Mouse (Mus musculus): Measurements from ENCODE around the gene 3110082I17Rik. TPM values are rescaled to one million over a fixed set of nuclear protein-coding genes. Genes with fewer than 3 reads are reported as not detected.
A peak's percentile ranks its signal among the peaks of the same experiment; 100 is the strongest.

The 3110082I17Rik gene
- polyA plus RNA-seq, 1 experiment, result 6.2 TPM

DNA sequence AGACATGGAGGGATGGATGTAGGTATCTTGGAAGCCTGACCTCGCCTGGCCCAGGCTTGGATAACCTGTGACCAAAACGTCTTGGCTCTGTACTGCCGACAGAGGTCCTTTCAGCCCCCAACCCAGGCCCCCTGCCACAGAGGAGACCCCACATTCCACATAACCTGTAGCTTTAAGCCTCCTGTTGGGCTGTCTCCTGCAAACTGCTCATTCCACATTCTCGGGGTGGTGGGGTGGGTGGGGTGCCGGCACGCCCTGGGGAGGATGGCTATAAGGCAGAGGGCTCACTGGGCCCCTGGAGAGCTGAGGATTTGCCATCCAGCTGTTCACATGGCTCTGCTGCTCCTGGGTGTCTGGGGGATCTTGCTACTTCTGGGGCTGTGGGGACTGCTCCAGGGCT is 108.0 kb downstream of the 3110082I17Rik start, which contains the start of gene Cyp2w1:
Cyp2w1 (plus strand) TSS at position 301 of the 400 bp plus-strand sequence.
- TF ChIP-seq POLR2A (IDR thresholded peaks at IDR 0.05; ENCODE audit: low read depth, low read length) (no peak), CTCF (IDR thresholded peaks at IDR 0.05; ENCODE audit: extremely low read depth, insufficient read length, insufficient replicate concordance, low read depth, low read length) (no peak)
- Histone ChIP-seq H3K4me1 (ENCODE audit: control insufficient read depth, insufficient read depth, insufficient read length, low read length) (peaks cover 38% of the 10 kb centered on the region), H3K4me3 (ENCODE audit: low read depth, low read length) (no peak within 1 kb of the TSS), H3K27me3 (ENCODE audit: control insufficient read depth, insufficient read depth, low read length) (no peaks in the 10 kb centered on the region), H3K36me3 (ENCODE audit: control insufficient read depth, insufficient read depth, low read length) (no peaks in the 10 kb centered on the region), H3K27ac (ENCODE audit: insufficient read depth, low read depth, low read length) (peak within 1 kb of the TSS; percentile 6; the same call in 1 of the 2 replicates)
- WGBS, result 37% methylated on average over 6 of the region's 6 CpGs

DNA sequence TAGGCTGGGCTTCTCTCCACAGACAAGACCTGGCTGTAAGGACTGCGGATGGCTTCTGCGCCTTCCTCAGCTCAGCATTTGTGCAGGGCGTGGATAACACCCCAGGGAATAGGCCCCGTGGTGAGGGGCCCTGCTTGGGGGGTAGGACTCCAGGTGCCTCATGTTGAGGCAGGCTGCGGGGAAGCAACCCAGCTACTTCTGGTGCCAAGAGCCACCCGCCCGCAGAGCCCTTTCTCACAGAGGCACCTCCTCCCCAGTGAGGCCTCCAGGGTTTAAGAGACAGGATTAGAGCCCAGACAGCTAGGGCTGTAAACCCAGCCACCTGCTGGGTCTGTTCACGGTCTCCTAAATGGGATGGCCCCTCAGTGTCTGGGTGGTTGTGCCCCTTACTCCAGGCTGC is 108.7 kb downstream of the 3110082I17Rik start:
- no peaks in the 10 kb centered on the region for H3K27me3 ChIP-seq (ENCODE audit: control insufficient read depth, insufficient read depth, low read length)
- no peak overlapping the region for H3K4me3 ChIP-seq (ENCODE audit: low read depth, low read length)
- peaks cover 43% of the 10 kb centered on the region for H3K4me1 ChIP-seq (ENCODE audit: control insufficient read depth, insufficient read depth, insufficient read length, low read length)
- 19% methylated on average over 8 of the region's 8 CpGs for WGBS
- no peaks in the 10 kb centered on the region for H3K36me3 ChIP-seq (ENCODE audit: control insufficient read depth, insufficient read depth, low read length)
- TF ChIP-seq POLR2A (IDR thresholded peaks at IDR 0.05; ENCODE audit: low read depth, low read length) (no peak), CTCF (IDR thresholded peaks at IDR 0.05; ENCODE audit: extremely low read depth, insufficient read length, insufficient replicate concordance, low read depth, low read length) (no peak)
- peak overlapping the region; percentile 6; the same call in 1 of the 2 replicates for H3K27ac ChIP-seq (ENCODE audit: insufficient read depth, low read depth, low read length)

DNA sequence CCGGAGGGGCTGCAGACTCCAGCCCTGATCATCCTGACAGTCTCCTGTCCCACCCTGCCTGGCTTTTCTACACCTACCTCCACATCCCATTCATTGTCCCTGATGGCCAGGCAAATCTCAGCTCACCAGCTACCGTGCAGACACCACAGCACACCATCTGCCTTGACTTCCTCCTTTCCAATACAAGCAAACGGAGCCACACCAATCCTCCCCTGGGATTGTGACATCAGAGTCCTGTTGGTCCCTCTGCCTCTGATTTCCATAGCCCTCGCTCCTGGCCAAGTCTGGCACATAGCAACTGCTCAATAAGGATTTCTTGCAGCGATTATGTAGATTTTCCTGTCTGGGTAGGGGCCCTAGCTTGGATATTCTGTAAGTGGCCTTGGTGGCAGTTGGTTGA is 109.2 kb downstream of the 3110082I17Rik start, which contains the start of gene Cox19:
Cox19 (minus strand) TSS at position 285 of the 400 bp plus-strand sequence.
- 22% methylated on average over 5 of the region's 5 CpGs for WGBS
- Histone ChIP-seq H3K4me1 (ENCODE audit: control insufficient read depth, insufficient read depth, insufficient read length, low read length) (peaks cover 48% of the 10 kb centered on the region), H3K36me3 (ENCODE audit: control insufficient read depth, insufficient read depth, low read length) (no peaks in the 10 kb centered on the region), H3K27ac (ENCODE audit: insufficient read depth, low read depth, low read length) (peak within 1 kb of the TSS; percentile 6; the same call in 1 of the 2 replicates), H3K4me3 (ENCODE audit: low read depth, low read length) (no peak within 1 kb of the TSS), H3K27me3 (ENCODE audit: control insufficient read depth, insufficient read depth, low read length) (no peaks in the 10 kb centered on the region)
- TF ChIP-seq CTCF (IDR thresholded peaks at IDR 0.05; ENCODE audit: extremely low read depth, insufficient read length, insufficient replicate concordance, low read depth, low read length) (no peak), POLR2A (IDR thresholded peaks at IDR 0.05; ENCODE audit: low read depth, low read length) (no peak)

DNA sequence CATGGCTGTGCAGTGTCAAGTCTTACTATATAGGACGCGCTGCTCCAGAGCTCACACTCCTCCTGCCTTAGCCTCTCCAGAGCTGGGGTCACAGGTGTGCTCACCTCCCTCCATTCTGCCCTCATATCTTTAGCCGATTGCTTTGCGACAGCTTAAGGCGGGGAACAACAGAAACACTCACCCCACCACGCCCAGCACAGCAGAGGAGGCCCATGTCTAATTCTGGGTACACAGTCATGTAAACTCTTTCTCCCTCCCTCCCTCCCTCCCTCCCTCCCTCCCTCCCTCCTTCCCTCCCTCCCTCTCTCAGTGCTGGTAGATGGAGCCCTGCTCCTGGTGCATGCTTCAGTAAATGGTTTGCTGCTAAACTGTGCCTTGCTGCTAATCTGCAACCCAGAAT is 110.6 kb downstream of the 3110082I17Rik start:
- Histone ChIP-seq H3K4me1 (ENCODE audit: control insufficient read depth, insufficient read depth, insufficient read length, low read length) (peaks cover 49% of the 10 kb centered on the region), H3K27ac (ENCODE audit: insufficient read depth, low read depth, low read length) (no peak overlapping the region), H3K4me3 (ENCODE audit: low read depth, low read length) (no peak overlapping the region), H3K36me3 (ENCODE audit: control insufficient read depth, insufficient read depth, low read length) (no peaks in the 10 kb centered on the region), H3K27me3 (ENCODE audit: control insufficient read depth, insufficient read depth, low read length) (no peaks in the 10 kb centered on the region)
- 23% methylated on average over 6 of the region's 6 CpGs for WGBS
- TF ChIP-seq POLR2A (IDR thresholded peaks at IDR 0.05; ENCODE audit: low read depth, low read length), result no peak
- no peak for TF ChIP-seq CTCF (IDR thresholded peaks at IDR 0.05; ENCODE audit: extremely low read depth, insufficient read length, insufficient replicate concordance, low read depth, low read length)

DNA sequence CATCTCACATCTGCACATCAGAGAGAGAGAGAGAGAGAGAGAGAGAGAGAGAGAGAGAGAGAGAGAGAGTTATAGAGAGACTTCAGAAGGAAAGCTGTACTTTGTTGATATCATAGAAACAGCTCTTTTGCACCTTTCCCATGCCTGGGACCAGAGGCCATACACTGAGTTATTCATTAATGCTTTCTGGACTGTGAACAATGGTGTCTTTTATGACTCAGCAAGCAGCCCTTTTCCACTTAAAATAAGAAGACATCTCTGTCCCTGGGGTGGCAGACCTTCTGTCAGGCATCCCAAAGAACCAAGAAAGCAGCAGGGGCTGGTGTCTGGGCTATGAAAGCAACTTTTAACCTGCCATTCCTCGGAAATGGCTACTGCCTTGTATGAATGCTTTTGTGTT is 113.1 kb downstream of the 3110082I17Rik start:
- Histone ChIP-seq H3K4me1 (ENCODE audit: control insufficient read depth, insufficient read depth, insufficient read length, low read length) (peaks cover 37% of the 10 kb centered on the region), H3K27ac (ENCODE audit: insufficient read depth, low read depth, low read length) (peak overlapping the region; percentile 77), H3K4me3 (ENCODE audit: low read depth, low read length) (no peak overlapping the region), H3K27me3 (ENCODE audit: control insufficient read depth, insufficient read depth, low read length) (no peaks in the 10 kb centered on the region), H3K36me3 (ENCODE audit: control insufficient read depth, insufficient read depth, low read length) (peaks cover 3% of the 10 kb centered on the region)
- TF ChIP-seq CTCF (IDR thresholded peaks at IDR 0.05; ENCODE audit: extremely low read depth, insufficient read length, insufficient replicate concordance, low read depth, low read length), result no peak
- TF ChIP-seq POLR2A (IDR thresholded peaks at IDR 0.05; ENCODE audit: low read depth, low read length), result no peak
- 36% methylated on average over 1 of the region's 1 CpGs for WGBS

DNA sequence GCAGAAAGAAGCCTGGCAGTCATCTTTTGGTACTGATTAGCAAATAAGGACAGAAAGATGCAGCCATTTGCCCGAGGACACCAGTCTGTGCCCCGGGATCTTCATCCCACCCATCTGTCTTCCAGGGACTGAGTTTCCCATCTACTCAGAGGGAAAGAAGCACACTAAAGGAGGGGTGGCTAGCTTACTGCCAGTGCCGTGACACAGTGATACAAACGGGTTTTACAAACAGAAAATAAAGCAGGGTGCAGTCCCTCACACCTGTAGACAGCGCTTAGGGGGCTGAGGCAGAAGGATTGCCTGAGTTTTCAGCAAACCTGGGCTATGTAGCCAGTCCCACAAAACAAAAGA is 115.0 kb downstream of the 3110082I17Rik start:
- H3K4me3 ChIP-seq (ENCODE audit: low read depth, low read length), result peak overlapping the region; percentile 23; the same call in 1 of the 2 replicates
- H3K27me3 ChIP-seq (ENCODE audit: control insufficient read depth, insufficient read depth, low read length), result no peaks in the 10 kb centered on the region
- TF ChIP-seq POLR2A (IDR thresholded peaks at IDR 0.05; ENCODE audit: low read depth, low read length) (no peak), CTCF (IDR thresholded peaks at IDR 0.05; ENCODE audit: extremely low read depth, insufficient read length, insufficient replicate concordance, low read depth, low read length) (no peak)
- WGBS, result 4% methylated on average over 5 of the region's 5 CpGs
- H3K27ac ChIP-seq (ENCODE audit: insufficient read depth, low read depth, low read length), result peak overlapping the region; percentile 54
- H3K36me3 ChIP-seq (ENCODE audit: control insufficient read depth, insufficient read depth, low read length), result peaks cover 14% of the 10 kb centered on the region
- H3K4me1 ChIP-seq (ENCODE audit: control insufficient read depth, insufficient read depth, insufficient read length, low read length), result peaks cover 31% of the 10 kb centered on the region; the same call in 1 of the 2 replicates

DNA sequence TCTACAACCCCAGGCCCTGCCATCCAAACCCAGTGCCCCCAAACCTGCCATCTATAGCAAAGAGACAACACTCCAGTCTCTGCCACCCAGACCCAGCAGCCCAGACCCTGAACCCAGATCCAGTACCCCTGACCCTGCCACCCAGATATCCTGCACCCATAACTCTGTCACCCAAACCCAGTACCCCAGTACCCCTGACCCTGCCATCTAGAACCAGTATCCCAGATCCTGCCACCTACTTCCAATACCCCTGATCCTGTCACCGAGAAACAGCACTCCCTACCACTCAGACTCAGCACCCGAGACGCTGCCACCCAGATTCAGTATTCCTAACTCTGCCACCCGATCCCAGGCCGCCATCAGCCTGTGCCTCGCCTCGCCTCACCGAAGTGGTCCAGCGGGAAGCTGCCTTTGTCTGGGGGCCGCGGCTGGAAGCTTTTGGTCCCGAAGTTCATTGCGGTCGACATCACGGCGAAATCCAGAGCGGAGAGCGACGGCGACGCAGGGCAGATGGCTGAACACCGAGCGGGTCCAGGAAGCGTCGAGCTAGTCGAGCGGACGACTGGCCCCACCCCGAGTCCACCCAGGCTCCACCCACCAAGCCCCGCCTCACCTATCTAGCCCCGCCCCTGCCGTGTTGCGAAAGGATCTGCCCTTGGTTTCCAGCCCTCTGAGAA is 115.5 kb downstream of the 3110082I17Rik start:
- 0% methylated on average over 33 of the region's 33 CpGs for WGBS
- TF ChIP-seq POLR2A (IDR thresholded peaks at IDR 0.05; ENCODE audit: low read depth, low read length) (peak; percentile 59; the same call in 1 of the 2 replicates), CTCF (IDR thresholded peaks at IDR 0.05; ENCODE audit: extremely low read depth, insufficient read length, insufficient replicate concordance, low read depth, low read length) (no peak)
- peak overlapping the region; percentile 93 for H3K4me3 ChIP-seq (ENCODE audit: low read depth, low read length)

More for the DNA sequence above, 115.5 kb downstream of the 3110082I17Rik start:
- no peaks in the 10 kb centered on the region for H3K27me3 ChIP-seq (ENCODE audit: control insufficient read depth, insufficient read depth, low read length)
- peaks cover 31% of the 10 kb centered on the region; the same call in 1 of the 2 replicates for H3K4me1 ChIP-seq (ENCODE audit: control insufficient read depth, insufficient read depth, insufficient read length, low read length)
- H3K36me3 ChIP-seq (ENCODE audit: control insufficient read depth, insufficient read depth, low read length), result peaks cover 17% of the 10 kb centered on the region
- H3K27ac ChIP-seq (ENCODE audit: insufficient read depth, low read depth, low read length), result peak overlapping the region; percentile 67
